Mouse (Mus musculus): Measurements from ENCODE around the gene Fndc3a.

DNA sequence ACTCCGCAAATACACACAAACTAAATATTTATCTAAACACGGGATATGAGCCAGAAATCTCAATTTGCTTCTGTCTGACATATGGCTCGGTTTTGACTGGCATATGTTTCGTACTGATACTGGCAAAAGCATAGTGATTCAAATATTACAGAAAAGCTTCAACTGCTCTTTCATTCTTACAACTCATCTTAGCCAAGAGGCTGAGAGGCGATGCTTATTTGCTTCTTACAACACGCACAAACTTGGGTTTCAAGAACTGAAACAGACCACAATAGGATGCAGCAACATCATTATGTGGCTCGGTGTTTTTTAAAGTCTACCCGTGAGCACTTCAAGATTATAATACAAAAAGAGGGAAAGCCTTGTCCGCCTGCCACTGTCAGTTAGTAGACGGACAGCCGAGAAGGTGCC, 1.2 kb downstream of the Fndc3a start:
- TF ChIP-seq CTCF (IDR thresholded peaks at IDR 0.05; ENCODE audit: low read depth, low read length), result no peak
- no peak for TF ChIP-seq POLR2A (IDR thresholded peaks at IDR 0.05; ENCODE audit: extremely low read depth, insufficient read depth, low read length)
